Mouse (Mus musculus): ENCODE data around the gene Ldb2. TPM values are rescaled to one million over a fixed set of nuclear protein-coding genes. Genes with fewer than 3 reads are reported as not detected.
A peak's percentile ranks its signal among the peaks of the same experiment; 100 is the strongest.

Ldb2 gene
- polyA plus RNA-seq, 1 experiment from 2014 or later, result 15.9 TPM

DNA sequence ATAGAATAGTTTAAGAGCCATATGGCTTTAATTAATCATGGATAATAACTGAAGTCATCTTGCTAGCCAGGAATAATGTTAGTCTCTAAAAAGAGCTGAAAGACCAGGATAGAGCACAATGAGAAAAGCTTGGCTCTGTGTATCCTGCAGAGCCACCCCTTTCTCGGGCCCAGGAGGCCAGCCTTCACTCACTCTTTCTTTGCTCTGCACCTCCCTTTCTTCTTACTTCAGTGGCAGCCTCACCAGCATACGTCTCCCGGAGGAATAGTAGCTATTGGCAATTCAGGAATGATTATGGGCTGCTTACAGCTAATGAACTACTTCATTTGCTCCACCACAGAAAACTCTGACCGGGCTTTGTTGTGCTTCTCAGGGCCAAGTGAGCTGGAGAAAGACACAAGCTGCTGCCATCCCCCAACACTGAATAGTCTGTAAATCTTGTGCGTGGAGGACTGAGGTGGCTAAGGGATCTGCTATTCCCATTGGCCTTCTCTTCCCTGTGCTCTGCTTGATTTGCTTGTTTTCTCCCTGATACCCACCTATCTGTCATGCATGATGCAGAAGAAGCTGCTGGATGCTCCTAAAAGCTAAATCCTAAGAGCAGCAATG, 86.2 kb downstream of the Ldb2 start:
- Histone ChIP-seq H3K36me3 (no peaks in the 10 kb centered on the region), H3K9me3 (no peaks in the 10 kb centered on the region), H3K27me3 (no peaks in the 10 kb centered on the region), H3K4me2 (replicated peaks) (no peak overlapping the region), H3K9ac (replicated peaks) (no peak overlapping the region), H3K4me3 (no peak overlapping the region), H3K4me1 (peaks cover 21% of the 10 kb centered on the region), H3K27ac (replicated peaks) (peak overlapping the region; percentile 73)
- WGBS, result 16% methylated on average over 5 of the region's 5 CpGs
- ATAC-seq (ENCODE audit: low FRiP score, low read depth), result peak; percentile 60

GRCm38 (mm10) chr5:44711211-44711610, 88.3 kb downstream of the Ldb2 start:
- ATAC-seq (ENCODE audit: low FRiP score, low read depth), result no peak
- H3K4me3 ChIP-seq, result no peak overlapping the region
- H3K4me2 ChIP-seq (replicated peaks), result no peak overlapping the region
- H3K27ac ChIP-seq (replicated peaks), result no peak overlapping the region
- no peaks in the 10 kb centered on the region for H3K9me3 ChIP-seq
- 71% methylated on average over 5 of the region's 5 CpGs for WGBS
- H3K27me3 ChIP-seq, result no peaks in the 10 kb centered on the region
- H3K4me1 ChIP-seq, result peaks cover 29% of the 10 kb centered on the region
- H3K36me3 ChIP-seq, result no peaks in the 10 kb centered on the region
- no peak overlapping the region for H3K9ac ChIP-seq (replicated peaks)

DNA sequence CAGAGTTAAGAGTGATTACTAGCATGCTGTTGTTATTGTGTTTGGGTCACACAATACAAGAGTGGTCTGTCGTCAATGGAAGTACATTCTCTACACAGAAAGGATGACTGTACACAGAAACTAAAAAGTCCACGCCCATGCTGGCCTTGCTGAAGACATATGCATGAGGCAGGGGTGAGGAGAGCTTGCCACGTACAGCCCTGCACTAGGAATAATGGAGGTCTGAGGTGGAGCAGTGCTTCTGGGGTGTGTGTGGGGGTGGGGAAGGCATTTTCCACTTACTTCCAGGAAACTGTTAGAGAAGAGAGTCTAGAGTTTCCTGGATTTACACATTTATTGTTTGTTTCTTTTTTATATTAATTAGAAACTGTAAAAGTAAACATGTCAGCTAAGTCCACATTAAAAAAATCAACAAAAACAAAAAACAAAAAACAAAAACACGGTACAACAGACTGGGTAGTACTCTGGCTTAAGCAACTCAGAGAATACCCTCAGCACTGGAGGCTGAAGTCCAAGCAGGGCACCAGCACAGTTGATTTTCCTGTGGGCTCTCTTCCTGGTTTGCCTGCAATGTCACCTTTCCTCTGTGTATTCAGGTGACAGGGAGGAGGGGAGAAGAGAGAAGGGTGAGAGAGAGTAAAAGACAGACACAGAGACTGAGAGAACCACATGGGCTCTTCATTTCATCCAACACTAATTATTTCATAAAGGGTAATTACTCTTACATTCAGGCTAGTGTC, 89.2 kb downstream of the Ldb2 start:
- H3K27ac ChIP-seq (replicated peaks), result no peak overlapping the region
- H3K27me3 ChIP-seq, result no peaks in the 10 kb centered on the region
- no peak overlapping the region for H3K4me3 ChIP-seq
- peaks cover 29% of the 10 kb centered on the region for H3K4me1 ChIP-seq
- H3K4me2 ChIP-seq (replicated peaks), result no peak overlapping the region
- no peaks in the 10 kb centered on the region for H3K9me3 ChIP-seq
- H3K9ac ChIP-seq (replicated peaks), result no peak overlapping the region
- no peak for ATAC-seq (ENCODE audit: low FRiP score, low read depth)
- H3K36me3 ChIP-seq, result no peaks in the 10 kb centered on the region
- WGBS, result 46% methylated on average over 4 of the region's 4 CpGs

- no peaks in the 10 kb centered on the region for H3K27me3 ChIP-seq
- H3K4me1 ChIP-seq, result peaks cover 23% of the 10 kb centered on the region
- H3K9me3 ChIP-seq, result no peaks in the 10 kb centered on the region
- H3K4me3 ChIP-seq, result no peak overlapping the region
- H3K27ac ChIP-seq (replicated peaks), result no peak overlapping the region
- no peak overlapping the region for H3K9ac ChIP-seq (replicated peaks)
- no peak overlapping the region for H3K4me2 ChIP-seq (replicated peaks)
- H3K36me3 ChIP-seq, result no peaks in the 10 kb centered on the region
- WGBS, result 92% methylated on average over 2 of the region's 2 CpGs
- ATAC-seq (ENCODE audit: low FRiP score, low read depth), result no peak
Measured at GRCm38 (mm10) chr5:44709276-44709675, 90.2 kb downstream of the Ldb2 start.

GRCm38 (mm10) chr5:44707946-44708345, 91.5 kb downstream of the Ldb2 start:
- no peaks in the 10 kb centered on the region for H3K27me3 ChIP-seq
- WGBS, result 69% methylated on average over 3 of the region's 3 CpGs
- H3K4me2 ChIP-seq (replicated peaks), result no peak overlapping the region
- ATAC-seq (ENCODE audit: low FRiP score, low read depth), result no peak
- no peaks in the 10 kb centered on the region for H3K9me3 ChIP-seq
- peaks cover 13% of the 10 kb centered on the region for H3K4me1 ChIP-seq
- H3K9ac ChIP-seq (replicated peaks), result no peak overlapping the region
- no peak overlapping the region for H3K27ac ChIP-seq (replicated peaks)
- no peak overlapping the region for H3K4me3 ChIP-seq
- H3K36me3 ChIP-seq, result no peaks in the 10 kb centered on the region

GRCm38 (mm10) chr5:44706997-44707698, 92.3 kb downstream of the Ldb2 start:
- no peak overlapping the region for H3K4me2 ChIP-seq (replicated peaks)
- no peak overlapping the region for H3K9ac ChIP-seq (replicated peaks)
- peak; percentile 59; the same call in 1 of the 2 replicates for ATAC-seq (ENCODE audit: low FRiP score, low read depth)
- H3K36me3 ChIP-seq, result no peaks in the 10 kb centered on the region
- no peak overlapping the region for H3K4me3 ChIP-seq
- no peaks in the 10 kb centered on the region for H3K27me3 ChIP-seq
- WGBS, result 56% methylated on average over 6 of the region's 6 CpGs
- peaks cover 13% of the 10 kb centered on the region for H3K4me1 ChIP-seq
- H3K27ac ChIP-seq (replicated peaks), result no peak overlapping the region; the same call in 1 of the 2 replicates
- no peaks in the 10 kb centered on the region for H3K9me3 ChIP-seq

DNA sequence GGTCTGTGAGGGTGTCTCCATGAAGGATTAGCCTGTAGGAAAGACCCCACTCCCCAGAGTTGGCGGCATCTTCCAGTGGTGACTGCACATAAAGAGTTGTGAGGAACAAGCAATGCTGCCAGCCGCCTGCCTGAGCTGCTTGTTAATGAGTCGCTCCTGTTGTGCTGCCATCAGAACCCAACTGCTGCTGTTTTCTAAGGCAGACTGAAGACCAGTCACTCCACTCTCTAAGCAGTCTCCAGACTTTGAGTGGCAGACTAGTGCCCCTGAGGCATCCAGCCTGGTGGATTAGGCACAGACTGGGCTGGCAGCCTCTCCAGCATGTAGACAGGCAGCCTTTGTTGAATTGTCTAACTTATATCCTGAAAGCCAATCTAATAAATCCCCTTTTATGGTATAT, 101.5 kb downstream of the Ldb2 start:
- Histone ChIP-seq H3K36me3 (no peaks in the 10 kb centered on the region), H3K4me2 (replicated peaks) (no peak overlapping the region), H3K27ac (replicated peaks) (0 out of 2 replicates have a peak overlapping the region, but pooled peaks have one; percentile 12), H3K4me1 (peaks cover 35% of the 10 kb centered on the region), H3K4me3 (no peak overlapping the region), H3K27me3 (peaks cover 7% of the 10 kb centered on the region), H3K9ac (replicated peaks) (no peak overlapping the region), H3K9me3 (no peaks in the 10 kb centered on the region)
- ATAC-seq (ENCODE audit: low FRiP score, low read depth), result peak; percentile 81
- 52% methylated on average over 3 of the region's 3 CpGs for WGBS

DNA sequence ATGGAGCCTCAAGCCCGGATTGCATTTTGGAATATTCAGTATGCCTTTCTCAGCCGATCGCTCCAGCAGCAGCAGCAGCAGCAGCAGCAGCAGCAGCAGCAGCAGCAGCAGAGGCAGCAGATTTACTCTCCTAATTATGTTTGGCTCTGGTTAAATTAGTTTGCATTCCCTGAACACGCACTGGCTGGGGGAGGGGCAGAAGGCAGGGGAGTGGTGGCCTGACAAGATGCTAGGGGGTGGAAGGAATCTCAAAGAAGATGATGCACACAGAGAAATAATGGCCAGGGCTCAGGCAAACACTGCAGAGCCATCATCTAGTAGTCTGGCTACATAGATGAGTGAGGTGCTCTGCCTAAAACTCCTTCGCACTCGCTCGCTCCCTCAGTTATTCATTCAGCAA, 102.9 kb downstream of the Ldb2 start:
- 63% methylated on average over 7 of the region's 7 CpGs for WGBS
- Histone ChIP-seq H3K36me3 (no peaks in the 10 kb centered on the region), H3K4me3 (no peak overlapping the region), H3K4me2 (replicated peaks) (no peak overlapping the region), H3K27me3 (peaks cover 7% of the 10 kb centered on the region), H3K4me1 (peaks cover 35% of the 10 kb centered on the region), H3K27ac (replicated peaks) (peak overlapping the region; percentile 52; the same call in 1 of the 2 replicates), H3K9me3 (no peaks in the 10 kb centered on the region), H3K9ac (replicated peaks) (no peak overlapping the region)
- peak; percentile 57 for ATAC-seq (ENCODE audit: low FRiP score, low read depth)

- peaks cover 7% of the 10 kb centered on the region for H3K27me3 ChIP-seq
- WGBS, result 12% methylated on average over 5 of the region's 5 CpGs
- H3K4me2 ChIP-seq (replicated peaks), result no peak overlapping the region
- H3K9ac ChIP-seq (replicated peaks), result no peak overlapping the region
- H3K27ac ChIP-seq (replicated peaks), result no peak overlapping the region
- no peaks in the 10 kb centered on the region for H3K9me3 ChIP-seq
- peaks cover 47% of the 10 kb centered on the region for H3K4me1 ChIP-seq
- ATAC-seq (ENCODE audit: low FRiP score, low read depth), result no peak
- no peak overlapping the region for H3K4me3 ChIP-seq
- no peaks in the 10 kb centered on the region for H3K36me3 ChIP-seq
Measured at GRCm38 (mm10) chr5:44693674-44694073, 105.8 kb downstream of the Ldb2 start.

- H3K9ac ChIP-seq (replicated peaks), result no peak overlapping the region
- H3K4me3 ChIP-seq, result no peak overlapping the region
- H3K27ac ChIP-seq (replicated peaks), result no peak overlapping the region
- H3K36me3 ChIP-seq, result no peaks in the 10 kb centered on the region
- no peak for ATAC-seq (ENCODE audit: low FRiP score, low read depth)
- WGBS, result 91% methylated on average over 6 of the region's 6 CpGs
- peaks cover 12% of the 10 kb centered on the region; the same call in 1 of the 2 replicates for H3K4me1 ChIP-seq
- H3K27me3 ChIP-seq, result no peaks in the 10 kb centered on the region
- H3K4me2 ChIP-seq (replicated peaks), result no peak overlapping the region
- no peaks in the 10 kb centered on the region for H3K9me3 ChIP-seq
Measured at GRCm38 (mm10) chr5:44686344-44686743, 113.1 kb downstream of the Ldb2 start.

DNA sequence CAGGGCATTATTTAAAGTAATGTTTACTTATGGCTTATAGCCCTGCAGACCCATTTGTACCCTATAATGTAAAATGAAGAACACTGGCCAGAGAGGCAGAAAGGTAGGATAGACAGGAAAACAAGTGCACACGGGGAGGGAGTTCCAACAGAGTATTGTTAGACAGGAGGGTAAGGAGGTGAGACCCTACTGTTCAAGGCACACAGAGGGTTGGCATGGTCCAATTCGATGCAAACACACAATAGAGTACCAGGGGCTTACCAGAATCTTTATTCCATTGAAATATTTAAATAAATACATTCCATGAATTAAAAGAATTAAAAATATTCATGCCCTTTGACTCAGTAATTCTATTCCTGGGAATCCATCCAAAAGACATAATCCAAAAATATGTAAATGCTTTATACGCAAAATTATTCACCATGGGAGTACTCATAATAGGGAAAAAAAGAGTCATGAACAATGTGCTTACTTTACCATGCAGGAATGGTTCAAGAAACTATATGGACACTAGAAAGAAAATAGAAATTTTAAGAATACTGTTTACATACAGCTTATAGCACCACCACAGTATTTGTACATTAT, 118.3 kb downstream of the Ldb2 start:
- Histone ChIP-seq H3K4me1 (peaks cover 5% of the 10 kb centered on the region; the same call in 1 of the 2 replicates), H3K36me3 (no peaks in the 10 kb centered on the region), H3K9me3 (no peaks in the 10 kb centered on the region), H3K27ac (replicated peaks) (no peak overlapping the region), H3K9ac (replicated peaks) (no peak overlapping the region), H3K4me3 (no peak overlapping the region), H3K4me2 (replicated peaks) (no peak overlapping the region), H3K27me3 (no peaks in the 10 kb centered on the region)
- ATAC-seq (ENCODE audit: low FRiP score, low read depth), result no peak
- 68% methylated on average over 3 of the region's 3 CpGs for WGBS

GRCm38 (mm10) chr5:44677814-44678213, 121.7 kb downstream of the Ldb2 start:
- ATAC-seq (ENCODE audit: low FRiP score, low read depth), result no peak
- H3K4me1 ChIP-seq, result peaks cover 12% of the 10 kb centered on the region; the same call in 1 of the 2 replicates
- H3K27ac ChIP-seq (replicated peaks), result no peak overlapping the region
- H3K27me3 ChIP-seq, result no peaks in the 10 kb centered on the region
- H3K36me3 ChIP-seq, result no peaks in the 10 kb centered on the region
- 88% methylated on average over 5 of the region's 5 CpGs for WGBS
- H3K9me3 ChIP-seq, result no peaks in the 10 kb centered on the region
- H3K4me2 ChIP-seq (replicated peaks), result no peak overlapping the region
- no peak overlapping the region for H3K9ac ChIP-seq (replicated peaks)
- H3K4me3 ChIP-seq, result no peak overlapping the region
